In genomic region chr14:28010536-28011280, GRCm38 (mm10) we compare ENCODE assay signal across 16 mouse cellular contexts.
DNase-seq lines count a peak whose midpoint lies in the region; ATAC-seq and TF ChIP-seq lines count a peak whose summit lies in the region.
"Had no signal": no experiment of that assay in that cellular context is flagged by ENCODE, and none has a peak within 500 bp of the region (broad histone marks: within the 10 kb centered on the region; RNA-seq: fewer than 3 reads in every experiment).

No protein-coding gene starts in this region.

- H3K36me3 ChIP-seq in liver, adult 2 months (ENCODE audit: control insufficient read depth, insufficient read depth, low read length): peaks cover 2% of the 10 kb centered on the region; the same call in 1 of the 2 replicates
- H3K36me3 ChIP-seq in liver, postnatal 0 days (replicated peaks; ENCODE audit: insufficient read depth, low read length): no peaks in the 10 kb centered on the region
- H3K36me3 ChIP-seq: forebrain, embryonic 10.5 days; limb, embryonic 13.5 days; midbrain, embryonic 10.5 days; neural tube, embryonic 15.5 days had no signal

- no peaks in the 10 kb centered on the region for H3K79me2 ChIP-seq in liver, adult 2 months (ENCODE audit: control insufficient read depth, insufficient read depth, low read length)

- ATAC-seq in liver, postnatal 0 days: no peak
- ATAC-seq: hindbrain, embryonic 16.5 days had no signal

- no peaks in the 10 kb centered on the region for H3K9me3 ChIP-seq in liver, postnatal 0 days (ENCODE audit: low read length)
- H3K9me3 ChIP-seq: forebrain, embryonic 10.5 days; limb, embryonic 13.5 days; midbrain, embryonic 10.5 days; neural tube, embryonic 15.5 days had no signal

- TF ChIP-seq POLR2A in cerebellum, adult 2 months (IDR thresholded peaks at IDR 0.05; ENCODE audit: borderline replicate concordance, insufficient read depth, low read length): no peak
- no peak for TF ChIP-seq POLR2A in liver, adult 2 months (IDR thresholded peaks at IDR 0.05; ENCODE audit: extremely low read depth, insufficient read depth, low read length)

- DNase-seq in cerebellum, postnatal 14 days: peak; percentile 12 to 13
- DNase-seq in cerebellum, adult 2 months: no peak
- DNase-seq in liver, adult 2 months (ENCODE audit: extremely low read depth, low read depth, low spot score): peak; percentile 5
- DNase-seq in liver, postnatal 0 days: no peak
- DNase-seq in right cerebral cortex, postnatal 4 days: peak; percentile 16
- DNase-seq in right cerebral cortex, postnatal 25 days: no peak
- peak; percentile 73 for DNase-seq in heart, postnatal 4 days
- DNase-seq in thymus, postnatal 10 days (ENCODE audit: low spot score in 2 of 2): no peak
- DNase-seq: adrenal gland, postnatal 36 days; kidney, adult 11 months; kidney, postnatal 25 days had no signal

- no peaks in the 10 kb centered on the region for H3K4me1 ChIP-seq in cerebellum, adult 2 months (ENCODE audit: control insufficient read depth, insufficient read depth, low read length)
- H3K4me1 ChIP-seq in liver, adult 2 months (ENCODE audit: control insufficient read depth, insufficient read depth, low read length): no peaks in the 10 kb centered on the region
- no peaks in the 10 kb centered on the region for H3K4me1 ChIP-seq in liver, postnatal 0 days (ENCODE audit: insufficient read depth)
- H3K4me1 ChIP-seq: neural tube, embryonic 15.5 days had no signal

- no peak overlapping the region for H3K4me3 ChIP-seq in cerebellum, adult 2 months (replicated peaks; ENCODE audit: insufficient read depth, low read depth, low read length)
- H3K4me3 ChIP-seq in liver, adult 2 months (ENCODE audit: insufficient read depth, low read depth, low read length): no peak overlapping the region
- H3K4me3 ChIP-seq in liver, postnatal 0 days (ENCODE audit: low read depth, low read length): no peak overlapping the region
- H3K4me3 ChIP-seq: forebrain, embryonic 10.5 days; limb, embryonic 13.5 days; midbrain, embryonic 10.5 days; neural tube, embryonic 15.5 days had no signal

- no peak for TF ChIP-seq CTCF in cerebellum, adult 2 months (IDR thresholded peaks at IDR 0.05; ENCODE audit: borderline replicate concordance, insufficient read depth, low read depth, low read length)
- TF ChIP-seq CTCF in liver, adult 2 months (IDR thresholded peaks at IDR 0.05; ENCODE audit: low read depth, low read length): no peak
- no peak for TF ChIP-seq CTCF in liver, postnatal 0 days (IDR thresholded peaks at IDR 0.05; ENCODE audit: low read depth)

- H3K27ac ChIP-seq in cerebellum, adult 2 months (ENCODE audit: insufficient read depth, low read length): no peak overlapping the region
- no peak overlapping the region for H3K27ac ChIP-seq in liver, adult 2 months (replicated peaks; ENCODE audit: insufficient read depth, low read depth, low read length)
- no peak overlapping the region for H3K27ac ChIP-seq in liver, postnatal 0 days (ENCODE audit: low read depth)
- H3K27ac ChIP-seq: forebrain, embryonic 10.5 days; limb, embryonic 13.5 days; midbrain, embryonic 10.5 days; neural tube, embryonic 15.5 days had no signal

- no peaks in the 10 kb centered on the region for H3K27me3 ChIP-seq in cerebellum, adult 2 months (ENCODE audit: control insufficient read depth, insufficient read depth, low read length)
- H3K27me3 ChIP-seq in liver, adult 2 months (ENCODE audit: control insufficient read depth, insufficient read depth, low read length): no peaks in the 10 kb centered on the region
- H3K27me3 ChIP-seq in liver, postnatal 0 days (ENCODE audit: insufficient read depth, low read length): no peaks in the 10 kb centered on the region
- H3K27me3 ChIP-seq: limb, embryonic 13.5 days; neural tube, embryonic 15.5 days had no signal

- H3K4me2 ChIP-seq in liver, postnatal 0 days (ENCODE audit: low read depth, low read length): no peak overlapping the region
- H3K4me2 ChIP-seq: limb, embryonic 13.5 days; neural tube, embryonic 15.5 days had no signal

- TF ChIP-seq EP300 in liver, postnatal 0 days (IDR thresholded peaks at IDR 0.05; ENCODE audit: low read depth): no peak

- 51% methylated on average over 10 of the region's 10 CpGs for WGBS in cerebellum, adult 2 months
- WGBS in liver, adult 2 months: 80% methylated on average over 10 of the region's 10 CpGs
- WGBS in liver, postnatal 0 days (ENCODE audit: insufficient replicate concordance): 76% methylated on average over 10 of the region's 10 CpGs

- H3K9ac ChIP-seq in liver, adult 2 months (ENCODE audit: low read depth, low read length): no peak overlapping the region
- H3K9ac ChIP-seq in liver, postnatal 0 days (replicated peaks): no peak overlapping the region
- H3K9ac ChIP-seq: limb, embryonic 13.5 days; neural tube, embryonic 15.5 days had no signal

Comparison
In these comparisons a context has a peak if more than half of its experiments do, and no peak if none do; other contexts are left out.
1. DNase-seq: peak in cerebellum, postnatal 14 days (2 of 2), liver, adult 2 months (single experiment), right cerebral cortex, postnatal 4 days (single experiment) and heart, postnatal 4 days (single experiment); none in cerebellum, adult 2 months (0 of 2), liver, postnatal 0 days (single experiment), right cerebral cortex, postnatal 25 days (single experiment) and thymus, postnatal 10 days (0 of 2).